Mouse (Mus musculus): Measurements from ENCODE around the gene Mybpc1.
"Not testable (repeated sequence)": the region's sequence is repeated elsewhere in the genome, so short reads cannot be mapped to it uniquely, and the experiment has no call there.

Mybpc1 gene

GRCm38 (mm10) chr10:88550225-88550624 lies 54.7 kb downstream of the Mybpc1 start:
- no peak for DNase-seq (ENCODE audit: low spot score)

GRCm38 (mm10) chr10:88547635-88548034 lies 57.3 kb downstream of the Mybpc1 start:
- no peak for DNase-seq (ENCODE audit: low spot score)

DNA sequence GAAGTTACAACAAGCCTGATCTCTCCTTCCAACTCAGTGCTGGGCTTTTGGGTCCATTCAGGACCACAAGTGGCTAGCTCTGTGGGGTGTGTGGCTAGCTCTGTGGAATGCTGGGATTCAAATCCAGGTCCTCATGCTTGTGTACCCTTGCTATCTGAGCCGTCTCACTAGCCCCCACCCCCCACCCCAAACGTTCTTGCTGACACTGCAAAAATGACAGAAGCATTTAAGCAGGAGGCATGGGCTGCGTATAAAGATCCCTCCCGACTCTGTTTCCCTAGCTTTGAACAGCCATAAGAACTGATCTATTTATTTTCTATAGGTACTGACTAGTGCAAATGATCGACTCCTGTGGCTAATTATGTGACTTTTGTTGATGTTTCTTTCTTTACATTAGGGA lies 74.3 kb downstream of the Mybpc1 start:
- DNase-seq (ENCODE audit: low spot score), result no peak

- no peak for DNase-seq (ENCODE audit: low spot score)
Observed at GRCm38 (mm10) chr10:88524016-88524415, 80.9 kb downstream of the Mybpc1 start.

GRCm38 (mm10) chr10:88523212-88523611 lies 81.7 kb downstream of the Mybpc1 start:
- no peak for DNase-seq (ENCODE audit: low spot score)

DNA sequence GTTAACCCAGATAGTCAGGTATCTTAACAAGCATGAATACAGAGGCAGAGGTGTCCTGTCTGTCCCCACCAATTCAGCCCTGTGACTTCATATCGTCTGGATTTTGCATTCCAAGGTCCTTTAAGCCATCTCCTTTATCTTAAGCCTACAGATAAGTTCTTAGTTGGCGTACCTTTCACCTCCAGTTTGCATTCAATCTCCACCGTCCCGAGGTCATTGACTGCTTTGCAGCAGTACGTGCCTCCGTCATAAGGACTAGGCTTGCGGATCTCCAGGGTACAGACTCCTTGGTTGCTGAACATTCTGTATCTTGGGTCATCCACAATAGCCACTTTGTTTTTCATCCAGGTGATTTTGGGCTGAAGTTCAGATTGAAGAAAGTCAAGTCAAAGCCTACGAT lies 82.2 kb downstream of the Mybpc1 start:
- DNase-seq (ENCODE audit: low spot score), result no peak

GRCm38 (mm10) chr10:88515049-88515448 lies 89.9 kb downstream of the Mybpc1 start:
- not testable (repeated sequence) for DNase-seq (ENCODE audit: low spot score)

DNA sequence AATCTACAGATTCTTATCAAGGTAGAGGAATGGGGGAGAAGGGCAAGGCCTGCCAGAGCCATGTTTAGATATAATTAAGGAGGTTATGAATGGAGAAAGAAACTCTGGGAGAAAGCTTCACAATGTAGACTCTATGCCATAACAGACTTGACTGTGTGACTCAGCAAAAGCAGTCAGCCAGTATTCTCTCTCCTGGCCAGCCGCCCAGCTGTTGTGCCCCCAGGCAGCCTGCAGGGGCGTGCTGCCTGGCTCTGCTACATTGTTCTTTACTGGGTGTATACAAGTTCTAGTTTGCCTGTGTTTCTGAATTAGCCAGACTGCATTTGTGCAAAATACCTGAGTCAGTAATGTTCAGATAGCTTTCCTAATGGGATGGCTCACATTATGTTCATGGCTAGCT lies 90.5 kb downstream of the Mybpc1 start:
- DNase-seq (ENCODE audit: low spot score), result no peak

- no peak for DNase-seq (ENCODE audit: low spot score)
Observed at GRCm38 (mm10) chr10:88513574-88514135, 91.3 kb downstream of the Mybpc1 start.

- DNase-seq (ENCODE audit: low spot score), result no peak
Observed at GRCm38 (mm10) chr10:88511355-88511754, 93.6 kb downstream of the Mybpc1 start.

GRCm38 (mm10) chr10:88510503-88511271 lies 94.3 kb downstream of the Mybpc1 start:
- DNase-seq (ENCODE audit: low spot score), result no peak

- no peak for DNase-seq (ENCODE audit: low spot score)
Observed at GRCm38 (mm10) chr10:88507691-88508143, 97.2 kb downstream of the Mybpc1 start.

GRCm38 (mm10) chr10:88505256-88505655 lies 99.7 kb downstream of the Mybpc1 start:
- DNase-seq (ENCODE audit: low spot score), result no peak

DNA sequence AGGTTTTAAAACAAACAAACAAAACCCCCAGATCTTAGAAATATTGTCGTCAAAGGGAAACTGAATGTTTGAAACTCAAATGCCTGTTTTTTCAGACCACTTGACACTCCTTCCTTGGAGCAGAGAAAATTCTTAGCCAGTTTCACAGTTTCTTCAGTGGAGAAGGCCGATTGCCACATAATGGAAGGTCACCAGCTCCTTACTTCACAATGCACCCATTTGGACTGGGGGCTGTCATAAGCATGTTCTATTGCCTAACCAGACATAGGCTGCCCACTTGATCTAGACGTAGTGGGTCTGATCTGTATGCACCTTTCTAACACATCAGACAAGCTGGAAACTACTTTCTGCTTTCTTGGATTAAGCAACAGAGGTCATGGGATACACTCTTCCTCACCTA lies 100.5 kb downstream of the Mybpc1 start:
- no peak for DNase-seq (ENCODE audit: low spot score)

DNA sequence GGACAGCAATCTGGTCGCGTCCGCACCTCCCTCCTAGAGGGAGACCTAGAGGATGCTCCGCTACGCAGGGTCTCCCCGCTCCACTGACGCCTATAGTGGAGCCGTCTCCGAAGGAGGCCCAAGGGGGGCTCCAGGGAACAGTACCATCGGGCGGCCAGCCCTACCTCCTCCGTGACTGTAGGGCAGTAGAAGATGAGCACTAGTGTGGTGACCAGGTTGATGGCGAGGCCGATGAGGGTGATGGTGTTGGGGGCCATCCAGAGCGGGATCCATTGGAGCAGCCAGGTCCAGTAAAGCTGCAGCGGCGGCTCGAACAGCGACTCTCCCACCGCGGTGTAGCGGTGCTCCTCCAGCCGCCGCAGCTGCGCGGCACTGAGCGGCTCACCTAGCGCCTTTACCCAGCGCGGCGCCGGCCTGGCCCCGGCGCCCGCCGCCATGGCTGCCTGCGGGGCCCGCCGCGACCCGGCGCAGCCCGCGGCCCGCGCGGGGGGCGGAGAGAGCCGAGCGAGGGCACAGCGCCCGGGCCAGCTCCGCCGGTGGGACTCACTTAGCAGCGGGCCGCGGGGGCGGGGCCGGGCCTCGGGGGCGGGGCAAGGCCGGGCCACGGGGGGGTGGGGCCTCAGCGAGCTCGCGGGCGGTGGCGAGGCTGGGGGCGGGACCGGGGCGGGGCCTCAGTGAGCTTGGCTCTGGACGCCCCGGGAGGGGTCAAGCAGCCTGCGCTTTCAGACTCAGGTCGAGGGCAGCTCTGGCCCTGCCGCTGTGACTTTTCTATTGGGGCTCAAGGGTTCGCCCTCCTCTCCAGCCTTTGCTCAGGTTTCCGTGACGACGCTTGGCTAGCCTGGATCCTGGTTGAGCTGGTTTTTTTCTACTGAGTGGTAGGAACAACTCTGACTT lies 101.3 kb downstream of the Mybpc1 start, which contains the start of gene Chpt1:
Gene Chpt1, minus strand, starts transcription at position 653 of the 894 bp plus-strand sequence.
- peak; percentile 86 for DNase-seq (ENCODE audit: low spot score)

GRCm38 (mm10) chr10:88502919-88503318 lies 102.0 kb downstream of the Mybpc1 start:
- no peak for DNase-seq (ENCODE audit: low spot score)

DNA sequence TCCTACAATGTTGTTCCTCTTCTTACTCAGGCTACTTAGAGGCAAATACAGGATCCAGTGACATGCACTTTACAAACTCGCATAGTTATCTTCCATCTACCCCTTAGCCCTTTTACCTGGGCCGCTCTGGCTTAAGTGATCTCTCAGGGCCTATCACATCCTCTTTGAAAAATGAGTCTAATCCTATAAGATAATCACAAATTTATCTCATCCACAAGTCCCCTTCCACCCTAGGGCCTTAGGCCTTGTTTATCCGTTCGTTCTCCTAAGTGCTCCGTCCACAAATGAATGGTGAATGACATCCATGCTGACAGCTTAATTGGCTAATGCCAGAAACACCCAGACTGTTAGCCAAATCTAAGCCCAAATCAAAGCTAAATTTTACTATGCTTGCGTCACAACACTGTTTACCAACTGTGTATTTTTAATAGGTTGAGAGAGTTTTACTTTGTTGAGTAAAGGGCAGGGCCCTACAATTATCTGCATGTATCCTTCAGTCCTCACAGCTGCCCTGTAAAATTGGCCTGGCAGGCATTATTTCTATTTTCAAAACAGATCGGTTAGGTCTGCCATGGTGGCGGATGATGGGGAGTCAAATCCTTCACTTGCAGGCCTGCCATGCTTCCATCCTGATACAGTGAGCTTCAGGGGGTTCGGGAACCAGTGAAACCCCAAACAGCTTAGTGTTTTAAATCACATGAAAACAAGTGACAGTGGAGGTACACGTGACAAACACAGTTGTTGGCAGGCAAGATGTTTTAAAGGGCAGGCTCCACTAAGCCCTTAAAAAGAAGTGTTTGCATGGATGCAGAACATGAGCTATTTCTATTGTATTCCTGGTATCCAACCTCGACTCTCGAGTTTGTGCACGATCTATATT lies 102.8 kb downstream of the Mybpc1 start:
- DNase-seq (ENCODE audit: low spot score), result peak; percentile 7

DNA sequence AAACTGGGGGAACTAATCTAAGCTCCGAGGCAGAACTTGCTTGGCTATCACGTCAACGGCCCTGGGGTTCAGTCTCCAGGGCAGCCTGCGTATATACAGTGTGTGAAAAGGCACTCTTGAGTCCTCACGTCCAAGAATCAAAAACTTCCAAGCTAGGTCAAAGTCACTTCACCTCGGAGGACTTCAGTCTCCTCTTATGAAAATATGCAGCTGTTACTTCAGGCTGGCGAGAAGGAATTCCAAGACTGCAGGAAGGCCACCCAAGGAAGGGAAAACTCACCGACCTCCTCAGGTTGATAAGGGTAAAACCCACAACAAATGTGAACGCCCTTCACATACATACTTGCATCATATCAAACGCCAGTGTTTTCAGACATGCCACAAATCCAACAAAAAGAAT lies 103.6 kb downstream of the Mybpc1 start:
- no peak for DNase-seq (ENCODE audit: low spot score)

- DNase-seq (ENCODE audit: low spot score), result no peak
Observed at GRCm38 (mm10) chr10:88499993-88500392, 105.0 kb downstream of the Mybpc1 start.

DNA sequence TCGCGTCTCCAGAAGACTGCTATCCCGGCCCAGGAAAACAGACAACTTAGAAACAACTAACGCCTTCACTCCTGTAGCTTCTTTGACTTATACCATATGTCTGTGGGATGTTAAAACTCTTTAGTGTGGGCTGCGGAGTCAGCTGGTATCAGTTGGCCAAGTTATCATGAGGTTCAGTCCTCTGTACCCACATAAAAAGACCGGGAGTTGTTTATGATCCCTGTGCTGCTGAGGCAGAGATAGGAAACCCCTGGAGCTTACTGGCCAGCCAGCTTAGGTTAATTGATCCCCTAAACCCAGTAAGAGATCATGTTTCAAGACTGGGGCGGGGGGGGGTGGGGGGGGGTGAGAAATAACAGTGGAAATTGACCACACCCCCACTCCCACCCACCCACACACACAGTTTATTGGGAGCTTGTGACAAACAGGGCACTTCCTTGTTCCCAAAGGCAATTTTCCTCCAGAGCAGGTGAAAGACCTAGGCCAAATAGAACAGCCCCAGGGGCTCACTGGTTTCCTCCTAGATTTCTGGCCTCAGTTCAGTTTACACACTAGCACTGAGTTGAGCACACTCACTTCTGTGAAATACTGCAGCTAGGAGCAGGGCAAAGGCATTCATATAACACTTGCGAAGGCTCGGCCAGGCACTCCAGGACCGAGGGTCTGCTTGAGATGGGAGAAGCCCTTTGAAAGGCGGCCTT lies 107.9 kb downstream of the Mybpc1 start:
- DNase-seq (ENCODE audit: low spot score), result no peak
